Mouse (Mus musculus) cortical plate, adult 2 months (tissue): ENCODE results near the gene Hps1.

Source experiments
- CTCF ChIP-seq: fragments of 200-500 bp; IDR thresholded peaks from 2 replicates; pipeline ENCODE4 v1.5.1; 2011; ENCODE audit warnings: mild to moderate bottlenecking, control low read depth, low read length; ENCODE audit not compliant: insufficient read depth; ENCODE audit errors: extremely low read depth
- POLR2A ChIP-seq: fragments of 200-500 bp; IDR thresholded peaks from 2 replicates; pipeline ENCODE4 v1.6.1; 2011; ENCODE audit warnings: mild to moderate bottlenecking, low read length, control low read depth; ENCODE audit not compliant: insufficient read depth; ENCODE audit errors: extremely low read depth

GRCm38 (mm10) chr19:42745869-42746224, 33.9 kb downstream of the Hps1 start:
- TF ChIP-seq CTCF (no peak), POLR2A (no peak)
